Mouse (Mus musculus) limb, embryonic 13.5 days (tissue): Measurements from ENCODE around the gene Tent4a. TPM values are rescaled to one million over a fixed set of nuclear protein-coding genes. Genes with fewer than 3 reads are reported as not detected.

Experiments
- ATAC-seq: fragments of 200-750 bp; cut with Nextera tagmentation; 2 replicates; pipeline ENCODE4 v1.8.0; 2017; ENCODE audit warnings: low read depth, moderate number of reproducible peaks, moderate TSS enrichment; ENCODE audit not compliant: low FRiP score
- H3K27ac ChIP-seq: fragments of 300-500 bp; sonication (generic); 2 replicates; pipeline ENCODE4 v1.5.1; 2015; ENCODE audit warnings: inconsistent platforms, mild to moderate bottlenecking, moderate library complexity
- H3K27me3 ChIP-seq: fragments of 300-500 bp; sonication (generic); 2 replicates; pipeline ENCODE4 v1.6.1; 2015; ENCODE audit warnings: mild to moderate bottlenecking, inconsistent platforms
- H3K36me3 ChIP-seq: fragments of 300-500 bp; sonication (generic); 2 replicates; pipeline ENCODE4 v1.6.1; 2015; ENCODE audit warnings: inconsistent platforms, mild to moderate bottlenecking, moderate library complexity
- H3K4me1 ChIP-seq: fragments of 300-500 bp; sonication (generic); 2 replicates; pipeline ENCODE4 v1.6.1; 2015; ENCODE audit warnings: inconsistent platforms
- H3K4me2 ChIP-seq: fragments of 300-500 bp; sonication (generic); replicated peaks from 2 replicates; pipeline ENCODE4 v1.6.1; 2015; ENCODE audit warnings: inconsistent platforms, mild to moderate bottlenecking, moderate library complexity
- H3K4me3 ChIP-seq: fragments of 300-500 bp; sonication (generic); 2 replicates; pipeline ENCODE4 v1.5.1; 2015; ENCODE audit warnings: moderate library complexity, mild to moderate bottlenecking, inconsistent platforms
- H3K9ac ChIP-seq: fragments of 300-500 bp; sonication (generic); 2 replicates; pipeline ENCODE4 v1.6.1; 2015; ENCODE audit warnings: mild to moderate bottlenecking, inconsistent platforms
- H3K9me3 ChIP-seq: fragments of 300-500 bp; sonication (generic); 2 replicates; pipeline ENCODE4 v1.6.1; 2016; ENCODE audit warnings: inconsistent platforms
- WGBS: fragments of 180-500 bp; shearing (Covaris S2); methylation state at CpG from one replicate; pipeline ENCODE4 v1.1.7; 2015; 5-methylcytosine and 5-hydroxymethylcytosine counted together
- polyA plus RNA-seq: library from polyadenylated mRNA; unstranded; fragments of >200 nt; fragmentation: Nextera tagmentation; extraction: Ambion mirVana; gene quantifications from 2 replicates; pipeline ENCODE4 v1.2.1, GENCODE M21; 2015

Gene Tent4a
- polyA plus RNA-seq, 1 experiment from 2014 or later: 6.7 TPM

GRCm38 (mm10) chr13:69507666-69508065, 26.8 kb downstream of the Tent4a start:
- H3K27ac ChIP-seq: no peak overlapping the region
- H3K9ac ChIP-seq: no peak overlapping the region
- no peak overlapping the region for H3K4me2 ChIP-seq
- no peak for ATAC-seq
- 95% methylated on average over 3 of the region's 3 CpGs for WGBS
- H3K4me1 ChIP-seq: 0 out of 2 replicates have a peak, but pooled peaks cover 5% of the 10 kb centered on the region
- H3K4me3 ChIP-seq: no peak overlapping the region
- peaks cover 90% of the 10 kb centered on the region for H3K36me3 ChIP-seq
- H3K27me3 ChIP-seq: no peaks in the 10 kb centered on the region
- H3K9me3 ChIP-seq: no peaks in the 10 kb centered on the region

GRCm38 (mm10) chr13:69506341-69507086, 27.9 kb downstream of the Tent4a start:
- peaks cover 90% of the 10 kb centered on the region for H3K36me3 ChIP-seq
- no peak for ATAC-seq
- H3K4me2 ChIP-seq: no peak overlapping the region
- WGBS: 91% methylated on average over 12 of the region's 12 CpGs
- no peak overlapping the region for H3K4me3 ChIP-seq
- H3K27ac ChIP-seq: no peak overlapping the region
- H3K4me1 ChIP-seq: 0 out of 2 replicates have a peak, but pooled peaks cover 5% of the 10 kb centered on the region
- no peak overlapping the region for H3K9ac ChIP-seq
- no peaks in the 10 kb centered on the region for H3K27me3 ChIP-seq
- H3K9me3 ChIP-seq: no peaks in the 10 kb centered on the region

GRCm38 (mm10) chr13:69502863-69503262, 31.6 kb downstream of the Tent4a start:
- no peaks in the 10 kb centered on the region for H3K9me3 ChIP-seq
- H3K4me3 ChIP-seq: no peak overlapping the region
- H3K27ac ChIP-seq: no peak overlapping the region
- H3K4me1 ChIP-seq: no peaks in the 10 kb centered on the region
- peaks cover 97% of the 10 kb centered on the region for H3K36me3 ChIP-seq
- H3K27me3 ChIP-seq: no peaks in the 10 kb centered on the region
- no peak overlapping the region for H3K4me2 ChIP-seq
- no peak overlapping the region for H3K9ac ChIP-seq
- ATAC-seq: no peak
- 87% methylated on average over 5 of the region's 5 CpGs for WGBS

GRCm38 (mm10) chr13:69502157-69502750, 32.2 kb downstream of the Tent4a start:
- Histone ChIP-seq H3K9me3 (no peaks in the 10 kb centered on the region), H3K27me3 (no peaks in the 10 kb centered on the region), H3K27ac (no peak overlapping the region), H3K4me3 (no peak overlapping the region), H3K4me2 (no peak overlapping the region), H3K9ac (no peak overlapping the region), H3K36me3 (peaks cover 97% of the 10 kb centered on the region), H3K4me1 (no peaks in the 10 kb centered on the region)
- ATAC-seq: no peak
- 94% methylated on average over 14 of the region's 14 CpGs for WGBS

- no peak overlapping the region for H3K27ac ChIP-seq
- ATAC-seq: no peak
- peaks cover 74% of the 10 kb centered on the region for H3K36me3 ChIP-seq
- H3K9me3 ChIP-seq: no peaks in the 10 kb centered on the region
- 82% methylated on average over 5 of the region's 5 CpGs for WGBS
- no peaks in the 10 kb centered on the region for H3K27me3 ChIP-seq
- no peak overlapping the region for H3K4me3 ChIP-seq
- H3K4me1 ChIP-seq: no peaks in the 10 kb centered on the region
- H3K4me2 ChIP-seq: no peak overlapping the region
- no peak overlapping the region for H3K9ac ChIP-seq
These were observed 36.1 kb downstream of the Tent4a start for GRCm38 (mm10) chr13:69498276-69498675.

GRCm38 (mm10) chr13:69492876-69493463, 41.4 kb downstream of the Tent4a start:
- WGBS: 21% methylated on average over 7 of the region's 7 CpGs
- H3K27ac ChIP-seq: no peak overlapping the region
- H3K4me2 ChIP-seq: no peak overlapping the region
- H3K27me3 ChIP-seq: peaks cover 22% of the 10 kb centered on the region
- no peak for ATAC-seq
- peaks cover 22% of the 10 kb centered on the region for H3K36me3 ChIP-seq
- H3K4me3 ChIP-seq: no peak overlapping the region
- no peak overlapping the region for H3K9ac ChIP-seq
- H3K4me1 ChIP-seq: peaks cover 21% of the 10 kb centered on the region
- H3K9me3 ChIP-seq: no peaks in the 10 kb centered on the region

- Histone ChIP-seq H3K4me3 (no peak overlapping the region), H3K27ac (no peak overlapping the region), H3K36me3 (no peaks in the 10 kb centered on the region), H3K9ac (no peak overlapping the region), H3K9me3 (no peaks in the 10 kb centered on the region), H3K27me3 (peaks cover 48% of the 10 kb centered on the region), H3K4me1 (peaks cover 27% of the 10 kb centered on the region), H3K4me2 (no peak overlapping the region)
- WGBS: 74% methylated on average over 9 of the region's 9 CpGs
- ATAC-seq: no peak
These were observed 44.6 kb downstream of the Tent4a start for GRCm38 (mm10) chr13:69489777-69490176.

GRCm38 (mm10) chr13:69488565-69489255, 45.7 kb downstream of the Tent4a start:
- Histone ChIP-seq H3K4me3 (no peak overlapping the region), H3K9me3 (no peaks in the 10 kb centered on the region), H3K27ac (no peak overlapping the region), H3K9ac (no peak overlapping the region), H3K4me2 (no peak overlapping the region), H3K27me3 (peaks cover 57% of the 10 kb centered on the region), H3K36me3 (no peaks in the 10 kb centered on the region), H3K4me1 (peaks cover 27% of the 10 kb centered on the region)
- WGBS: 38% methylated on average over 13 of the region's 13 CpGs
- ATAC-seq: no peak

GRCm38 (mm10) chr13:69487611-69488275, 46.7 kb downstream of the Tent4a start:
- ATAC-seq: no peak
- 2% methylated on average over 26 of the region's 26 CpGs for WGBS

GRCm38 (mm10) chr13:69487108-69487507, 47.3 kb downstream of the Tent4a start:
- Histone ChIP-seq H3K36me3 (no peaks in the 10 kb centered on the region), H3K4me3 (no peak overlapping the region), H3K9me3 (no peaks in the 10 kb centered on the region), H3K4me1 (peaks cover 28% of the 10 kb centered on the region), H3K27me3 (peaks cover 71% of the 10 kb centered on the region), H3K9ac (no peak overlapping the region), H3K4me2 (no peak overlapping the region), H3K27ac (no peak overlapping the region)
- WGBS: 81% methylated on average over 7 of the region's 7 CpGs
- no peak for ATAC-seq

More at GRCm38 (mm10) chr13:69487611-69488275, 46.7 kb downstream of the Tent4a start:
- Histone ChIP-seq H3K9ac (peak overlapping the region; percentile 19; the same call in 1 of the 2 replicates), H3K27ac (no peak overlapping the region), H3K36me3 (no peaks in the 10 kb centered on the region), H3K4me1 (peaks cover 28% of the 10 kb centered on the region), H3K4me2 (peak overlapping the region; percentile 57), H3K9me3 (no peaks in the 10 kb centered on the region), H3K27me3 (peaks cover 67% of the 10 kb centered on the region), H3K4me3 (peak overlapping the region; percentile 27)

GRCm38 (mm10) chr13:69485833-69486232, 48.6 kb downstream of the Tent4a start:
- Histone ChIP-seq H3K27ac (no peak overlapping the region), H3K4me2 (no peak overlapping the region), H3K4me3 (no peak overlapping the region), H3K4me1 (peaks cover 31% of the 10 kb centered on the region), H3K36me3 (no peaks in the 10 kb centered on the region), H3K27me3 (peaks cover 84% of the 10 kb centered on the region), H3K9ac (no peak overlapping the region), H3K9me3 (no peaks in the 10 kb centered on the region)
- no peak for ATAC-seq
- WGBS: 59% methylated on average over 7 of the region's 7 CpGs
